Mouse (Mus musculus) midbrain, embryonic 12.5 days (tissue): ENCODE results near the gene 1110017D15Rik. TPM values are rescaled to one million over a fixed set of nuclear protein-coding genes. Genes with fewer than 3 reads are reported as not detected.

Experiments
- ATAC-seq: fragments of 200-750 bp; cut with Nextera tagmentation; 2 replicates; pipeline ENCODE4 v1.8.0; 2017; ENCODE audit warnings: low read depth, moderate TSS enrichment, moderate library complexity; ENCODE audit not compliant: low FRiP score
- H3K27ac ChIP-seq: fragments of 300-500 bp; sonication (generic); replicated peaks from 2 replicates; pipeline ENCODE4 v1.5.1; 2016; ENCODE audit warnings: mild to moderate bottlenecking
- H3K27me3 ChIP-seq: fragments of 300-500 bp; sonication (generic); 2 replicates; pipeline ENCODE4 v1.6.1; 2016; ENCODE audit warnings: mild to moderate bottlenecking
- H3K36me3 ChIP-seq: fragments of 300-500 bp; sonication (generic); 2 replicates; pipeline ENCODE4 v1.6.1; 2016
- H3K4me1 ChIP-seq: fragments of 300-500 bp; sonication (generic); 2 replicates; pipeline ENCODE4 v1.6.1; 2016
- H3K4me2 ChIP-seq: fragments of 300-500 bp; sonication (generic); replicated peaks from 2 replicates; pipeline ENCODE4 v1.6.1; 2016; ENCODE audit warnings: mild to moderate bottlenecking, moderate library complexity
- H3K4me3 ChIP-seq: fragments of 300-500 bp; sonication (generic); 2 replicates; pipeline ENCODE4 v1.5.1; 2016; ENCODE audit warnings: mild to moderate bottlenecking
- H3K9ac ChIP-seq: fragments of 300-500 bp; sonication (generic); replicated peaks from 2 replicates; pipeline ENCODE4 v1.6.1; 2016; ENCODE audit warnings: mild to moderate bottlenecking, moderate library complexity
- H3K9me3 ChIP-seq: fragments of 300-500 bp; sonication (generic); 2 replicates; pipeline ENCODE4 v1.6.1; 2016; ENCODE audit warnings: mild to moderate bottlenecking
- WGBS: fragments of 180-500 bp; shearing (Covaris S2); methylation state at CpG from one replicate; pipeline ENCODE4 v1.1.7; 2016; 5-methylcytosine and 5-hydroxymethylcytosine counted together
- polyA plus RNA-seq: library from polyadenylated mRNA; unstranded; fragments of >200 nt; fragmentation: Nextera tagmentation; extraction: Ambion mirVana; gene quantifications from 2 replicates; pipeline ENCODE4 v1.2.1, GENCODE M21; 2016

The 1110017D15Rik gene
- polyA plus RNA-seq, 1 experiment from 2014 or later: 5.0 TPM

DNA sequence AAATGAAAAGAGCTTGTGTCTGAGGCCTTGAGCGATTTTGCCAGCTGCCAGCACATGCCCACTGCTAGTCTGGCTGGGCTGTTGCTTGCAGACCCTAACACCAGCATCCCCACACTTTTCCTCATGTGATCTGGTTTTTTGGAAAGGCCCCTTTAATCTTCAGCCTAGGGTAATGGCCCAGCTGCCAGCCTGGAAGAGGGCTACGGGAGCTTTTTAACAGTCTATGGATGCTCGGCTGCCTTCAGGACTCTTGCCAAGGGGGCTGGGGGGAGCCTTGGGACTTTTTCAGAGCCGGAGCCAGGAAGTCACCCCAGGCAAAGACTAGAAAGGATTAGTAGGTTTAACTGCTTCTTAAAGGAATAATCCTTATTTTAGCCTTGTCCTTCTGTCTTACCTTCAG lies 3.8 kb downstream of the 1110017D15Rik start:
- Histone ChIP-seq H3K4me2 (no peak overlapping the region), H3K4me3 (no peak overlapping the region), H3K36me3 (no peaks in the 10 kb centered on the region), H3K9ac (no peak overlapping the region), H3K4me1 (peaks cover 6% of the 10 kb centered on the region; the same call in 1 of the 2 replicates), H3K27me3 (peaks cover 22% of the 10 kb centered on the region), H3K9me3 (no peaks in the 10 kb centered on the region), H3K27ac (no peak overlapping the region)
- no peak for ATAC-seq
- 29% methylated on average over 4 of the region's 4 CpGs for WGBS

DNA sequence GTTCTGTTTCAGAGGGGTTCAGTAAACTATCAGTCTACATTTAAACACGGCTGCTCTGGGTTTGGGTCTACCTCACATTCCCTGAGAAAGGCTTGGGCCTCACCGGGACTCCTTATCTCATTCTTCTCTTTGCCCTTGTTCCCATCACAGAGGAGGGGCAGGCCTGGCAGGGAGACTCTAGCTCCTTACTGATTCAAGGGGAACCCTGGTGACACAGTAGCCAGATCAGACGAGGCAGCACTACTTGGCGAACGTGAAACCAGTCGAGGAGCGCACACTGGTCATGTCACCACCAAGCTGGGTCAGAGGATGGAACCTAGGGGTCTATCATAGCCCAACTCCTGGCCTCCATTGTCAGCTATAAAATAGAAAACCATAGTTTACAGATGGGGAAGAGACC lies 9.1 kb downstream of the 1110017D15Rik start:
- Histone ChIP-seq H3K27ac (no peak overlapping the region), H3K9me3 (no peaks in the 10 kb centered on the region), H3K36me3 (no peaks in the 10 kb centered on the region), H3K9ac (no peak overlapping the region), H3K4me1 (peaks cover 20% of the 10 kb centered on the region), H3K4me3 (no peak overlapping the region), H3K27me3 (peaks cover 28% of the 10 kb centered on the region), H3K4me2 (peak overlapping the region; percentile 81; the same call in 1 of the 2 replicates)
- no peak for ATAC-seq
- WGBS: 51% methylated on average over 7 of the region's 7 CpGs

DNA sequence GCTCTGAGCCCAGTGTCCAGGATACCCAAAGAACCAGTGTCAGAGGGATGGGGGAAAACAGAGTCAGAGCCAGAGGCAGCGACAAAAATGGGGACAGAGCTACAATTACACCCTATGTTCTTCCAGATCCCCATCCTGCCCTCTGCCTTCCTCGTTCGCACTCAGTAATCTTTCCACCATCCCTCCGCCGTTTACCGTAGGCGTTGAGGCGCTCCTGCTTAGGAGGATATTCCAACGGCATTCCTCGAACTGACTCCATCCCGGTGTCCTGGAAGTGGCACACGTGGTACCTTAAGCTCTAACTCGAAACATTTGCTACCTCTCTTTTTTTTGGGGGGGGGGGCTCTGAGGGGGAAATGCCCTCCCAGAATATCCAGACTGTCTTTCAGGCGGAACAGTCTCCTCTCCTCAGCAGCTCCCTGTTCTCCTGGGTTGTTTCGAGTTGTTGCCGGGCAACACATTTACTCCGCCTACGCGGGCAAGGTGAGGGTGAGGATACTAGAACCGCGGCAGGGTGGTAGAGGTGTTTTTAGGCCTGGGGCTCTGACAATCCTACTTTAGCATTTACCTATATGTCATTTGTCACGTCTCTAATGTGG lies 9.7 kb downstream of the 1110017D15Rik start:
- H3K27ac ChIP-seq: peak overlapping the region; percentile 54
- H3K27me3 ChIP-seq: peaks cover 28% of the 10 kb centered on the region
- H3K36me3 ChIP-seq: no peaks in the 10 kb centered on the region
- peak overlapping the region; percentile 81 for H3K4me2 ChIP-seq
- peaks cover 25% of the 10 kb centered on the region for H3K4me1 ChIP-seq
- H3K4me3 ChIP-seq: peak overlapping the region; percentile 53
- peak; percentile 6 for ATAC-seq
- WGBS: under 1% methylated on average over 22 of the region's 22 CpGs
- peak overlapping the region; percentile 72 for H3K9ac ChIP-seq
- no peaks in the 10 kb centered on the region for H3K9me3 ChIP-seq

DNA sequence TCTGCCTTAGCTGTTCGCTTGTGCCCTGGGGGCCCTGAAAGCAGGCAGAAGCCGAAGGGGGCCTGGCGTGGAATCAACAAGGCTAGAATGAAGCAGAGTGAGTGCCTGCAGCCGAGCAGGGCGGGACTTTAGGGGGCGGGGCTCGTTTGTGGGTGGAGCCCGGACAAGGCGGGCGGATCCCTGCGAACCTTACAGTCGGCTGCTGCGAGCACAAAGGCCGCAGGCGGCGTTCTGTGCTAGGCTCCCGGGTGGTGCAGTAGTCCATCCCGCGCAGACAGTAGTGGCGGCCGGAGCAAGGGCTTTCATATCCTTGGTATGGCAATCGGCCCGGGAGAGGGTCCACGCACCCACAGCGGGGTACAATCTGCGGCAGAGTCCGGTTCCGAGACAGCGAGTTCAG lies 10.2 kb downstream of the 1110017D15Rik start:
- H3K27me3 ChIP-seq: peaks cover 33% of the 10 kb centered on the region

DNA sequence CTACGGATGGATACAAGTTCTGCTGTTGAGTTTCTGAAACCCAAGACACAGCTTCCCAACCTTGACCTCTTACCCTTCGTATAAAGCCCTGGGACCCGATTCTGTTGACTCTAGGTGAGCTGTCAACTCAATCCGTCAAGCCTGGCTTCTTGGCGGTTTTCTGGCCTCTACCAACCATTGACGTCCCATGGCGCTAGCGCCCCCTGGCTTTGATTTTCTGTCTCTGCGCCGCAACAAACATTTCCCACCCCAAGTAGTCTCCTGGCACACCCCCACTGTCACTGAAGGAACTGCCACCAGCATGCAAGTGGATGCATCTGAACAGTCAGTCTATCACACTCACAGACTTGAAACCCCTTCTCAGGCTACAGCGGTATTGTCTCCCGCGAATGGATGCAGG lies 11.0 kb downstream of the 1110017D15Rik start:
- ATAC-seq: no peak
- Histone ChIP-seq H3K4me1 (peaks cover 33% of the 10 kb centered on the region), H3K36me3 (no peaks in the 10 kb centered on the region), H3K9ac (peak overlapping the region; percentile 72; the same call in 1 of the 2 replicates), H3K4me2 (peak overlapping the region; percentile 81), H3K27ac (peak overlapping the region; percentile 54), H3K4me3 (0 out of 2 replicates have a peak overlapping the region, but pooled peaks have one; percentile 53), H3K27me3 (peaks cover 40% of the 10 kb centered on the region), H3K9me3 (no peaks in the 10 kb centered on the region)
- WGBS: 6% methylated on average over 13 of the region's 13 CpGs

More for the DNA sequence above, 10.2 kb downstream of the 1110017D15Rik start:
- Histone ChIP-seq H3K4me3 (peak overlapping the region; percentile 53), H3K27ac (peak overlapping the region; percentile 54), H3K4me1 (peaks cover 30% of the 10 kb centered on the region), H3K9ac (peak overlapping the region; percentile 72), H3K4me2 (peak overlapping the region; percentile 81), H3K36me3 (no peaks in the 10 kb centered on the region), H3K9me3 (no peaks in the 10 kb centered on the region)
- WGBS: 0% methylated on average over 29 of the region's 29 CpGs
- ATAC-seq: peak; percentile 70

DNA sequence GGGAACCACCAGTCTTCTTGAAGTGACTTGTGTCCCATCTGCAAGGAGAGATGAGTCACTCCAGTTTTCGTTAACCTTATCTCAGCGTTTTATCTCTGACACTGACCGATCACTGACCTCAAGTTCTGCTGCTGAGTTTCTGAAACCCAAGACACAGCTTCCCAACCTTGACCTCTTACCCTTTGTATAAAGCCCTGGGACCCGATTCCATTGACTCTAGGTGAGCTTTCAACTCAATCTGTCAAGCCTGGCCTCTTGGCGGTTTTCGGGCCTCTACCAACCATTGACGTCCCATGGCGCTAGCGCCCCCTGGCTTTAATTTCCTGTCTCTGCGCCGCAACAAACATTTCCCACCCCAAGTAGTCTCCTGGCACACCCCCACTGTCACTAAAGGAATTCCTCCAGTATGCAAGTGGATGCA lies 12.0 kb downstream of the 1110017D15Rik start:
- H3K9ac ChIP-seq: no peak overlapping the region
- WGBS: 52% methylated on average over 11 of the region's 11 CpGs
- no peak overlapping the region for H3K27ac ChIP-seq
- H3K9me3 ChIP-seq: no peaks in the 10 kb centered on the region
- H3K4me3 ChIP-seq: no peak overlapping the region
- H3K4me1 ChIP-seq: peaks cover 33% of the 10 kb centered on the region
- peaks cover 48% of the 10 kb centered on the region for H3K27me3 ChIP-seq
- no peak overlapping the region for H3K4me2 ChIP-seq
- no peak for ATAC-seq
- no peaks in the 10 kb centered on the region for H3K36me3 ChIP-seq

DNA sequence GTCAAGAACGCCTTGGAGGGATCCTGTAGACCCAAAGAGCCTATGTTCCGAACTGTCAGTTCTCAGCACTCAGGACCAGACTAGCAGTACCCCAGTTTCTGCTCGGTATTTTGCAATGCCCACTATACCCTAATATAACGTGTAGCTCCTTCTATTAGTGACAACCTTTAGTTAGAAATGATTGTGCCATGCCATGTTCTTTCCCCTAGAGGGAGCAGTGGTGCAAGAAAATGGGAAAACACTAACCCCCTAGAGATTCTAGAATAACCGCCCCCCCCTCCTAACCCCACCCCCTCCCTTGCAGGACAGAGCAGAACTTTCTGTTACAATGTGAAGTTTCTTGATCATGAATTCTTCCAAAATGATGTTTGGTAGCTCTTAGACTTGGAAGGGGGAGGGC lies 12.8 kb downstream of the 1110017D15Rik start:
- no peak overlapping the region for H3K4me3 ChIP-seq
- no peaks in the 10 kb centered on the region for H3K9me3 ChIP-seq
- H3K4me2 ChIP-seq: no peak overlapping the region
- 71% methylated on average over 5 of the region's 5 CpGs for WGBS
- no peak overlapping the region for H3K9ac ChIP-seq
- ATAC-seq: no peak
- H3K36me3 ChIP-seq: no peaks in the 10 kb centered on the region
- no peak overlapping the region for H3K27ac ChIP-seq
- peaks cover 49% of the 10 kb centered on the region for H3K27me3 ChIP-seq
- H3K4me1 ChIP-seq: peaks cover 34% of the 10 kb centered on the region

DNA sequence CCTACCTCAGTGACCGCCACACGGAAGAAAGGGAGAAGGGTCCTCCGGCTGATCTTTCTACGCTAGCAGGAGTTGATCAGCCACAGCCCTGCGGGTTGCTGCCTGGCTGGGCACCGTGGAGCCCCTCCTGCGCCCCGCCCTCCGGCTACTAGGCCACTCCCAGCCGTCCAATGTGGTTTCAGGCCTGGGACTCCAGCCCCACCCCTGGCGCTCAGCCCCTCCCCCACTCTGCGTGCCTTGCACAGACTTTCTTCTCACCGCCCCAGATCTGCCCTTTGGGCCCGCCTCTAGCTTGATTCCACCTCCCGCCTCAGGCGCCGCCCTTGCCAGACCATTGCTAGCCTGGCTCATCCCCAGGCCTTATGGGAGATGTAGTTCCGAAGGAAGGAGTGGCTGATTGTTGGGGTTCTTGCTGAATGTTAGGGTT lies 14.1 kb downstream of the 1110017D15Rik start, which contains the start of gene AI464131:
AI464131 (minus strand) TSS at position 91 of the 427 bp plus-strand sequence.
- no peaks in the 10 kb centered on the region for H3K9me3 ChIP-seq
- 0% methylated on average over 18 of the region's 18 CpGs for WGBS

DNA sequence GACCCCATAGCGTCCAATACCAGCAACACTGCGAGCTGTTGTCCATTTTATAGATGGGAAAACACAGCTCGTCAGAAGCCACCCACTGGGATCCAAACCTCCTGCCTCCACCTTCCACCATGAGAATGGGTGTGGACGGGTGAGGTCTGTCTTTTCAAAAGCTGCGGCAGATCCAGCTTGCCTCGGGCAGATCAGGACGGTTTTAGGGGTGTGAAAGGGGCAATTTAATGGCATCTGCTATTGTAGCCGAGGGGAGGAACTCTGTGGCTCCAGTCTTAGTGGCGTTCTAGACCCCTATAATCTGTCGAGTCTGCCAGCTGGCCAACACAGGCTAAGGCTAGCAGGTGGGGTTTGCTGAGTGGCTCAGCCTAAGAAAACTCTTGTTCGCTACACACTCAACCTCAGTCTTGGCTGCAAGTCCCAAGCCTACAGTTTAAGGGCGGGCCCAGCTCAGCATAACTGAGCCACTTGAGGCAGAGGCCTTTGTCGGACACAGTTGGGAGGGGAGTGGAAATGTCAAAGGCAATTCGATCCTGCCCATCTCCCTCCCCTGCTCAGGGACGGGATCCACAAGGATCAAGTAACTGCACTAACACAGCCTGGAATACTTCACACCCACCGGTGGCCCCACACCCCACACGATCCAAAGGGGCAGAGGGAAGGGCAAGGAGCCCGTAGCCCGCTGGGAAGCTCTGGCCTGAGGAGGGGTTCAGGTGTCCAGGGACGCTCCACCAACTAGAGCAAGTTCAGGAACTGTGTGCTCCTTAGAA lies 14.8 kb downstream of the 1110017D15Rik start:
- WGBS: 9% methylated on average over 20 of the region's 20 CpGs
- H3K27me3 ChIP-seq: peaks cover 55% of the 10 kb centered on the region
- no peaks in the 10 kb centered on the region for H3K36me3 ChIP-seq
- H3K4me3 ChIP-seq: peak overlapping the region; percentile 43
- ATAC-seq: peak; percentile 17
- H3K4me2 ChIP-seq: peak overlapping the region; percentile 63
- peaks cover 46% of the 10 kb centered on the region for H3K4me1 ChIP-seq
- H3K9me3 ChIP-seq: no peaks in the 10 kb centered on the region
- peak overlapping the region; percentile 59 for H3K9ac ChIP-seq
- peak overlapping the region; percentile 50; the same call in 1 of the 2 replicates for H3K27ac ChIP-seq

More for the DNA sequence above, 14.1 kb downstream of the 1110017D15Rik start, which contains the start of gene AI464131:
- Histone ChIP-seq H3K9ac (peak within 1 kb of the TSS; percentile 59), H3K4me2 (peak within 1 kb of the TSS; percentile 63), H3K4me3 (peak within 1 kb of the TSS; percentile 43), H3K36me3 (no peaks in the 10 kb centered on the region), H3K27ac (peak within 1 kb of the TSS; percentile 50; the same call in 1 of the 2 replicates), H3K27me3 (peaks cover 50% of the 10 kb centered on the region), H3K4me1 (peaks cover 46% of the 10 kb centered on the region)
- ATAC-seq: peak; percentile 93

DNA sequence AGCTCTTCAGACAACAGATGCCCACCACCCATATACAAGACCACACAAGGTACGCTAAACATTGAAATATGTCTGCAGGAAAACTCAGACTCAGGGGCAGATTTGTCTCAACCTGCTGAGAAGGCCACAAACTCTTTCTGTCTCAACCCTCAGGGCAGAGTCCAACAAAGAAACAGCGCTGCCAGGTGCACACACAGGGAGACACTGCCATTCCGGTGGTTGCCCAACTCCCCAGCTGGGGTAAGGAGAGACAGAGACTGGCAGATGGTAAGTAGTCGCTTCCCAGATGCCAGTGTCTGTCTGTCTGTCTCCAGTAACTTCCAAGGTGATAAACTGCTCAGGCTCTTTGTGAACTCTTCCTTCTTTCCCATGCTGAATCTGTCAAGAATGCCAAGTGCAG lies 16.3 kb downstream of the 1110017D15Rik start:
- no peaks in the 10 kb centered on the region for H3K36me3 ChIP-seq
- no peaks in the 10 kb centered on the region for H3K9me3 ChIP-seq
- H3K4me2 ChIP-seq: no peak overlapping the region
- H3K27ac ChIP-seq: no peak overlapping the region
- no peak overlapping the region for H3K9ac ChIP-seq
- H3K4me1 ChIP-seq: peaks cover 35% of the 10 kb centered on the region
- no peak for ATAC-seq
- H3K27me3 ChIP-seq: peaks cover 70% of the 10 kb centered on the region
- no peak overlapping the region for H3K4me3 ChIP-seq
- 74% methylated on average over 4 of the region's 4 CpGs for WGBS

DNA sequence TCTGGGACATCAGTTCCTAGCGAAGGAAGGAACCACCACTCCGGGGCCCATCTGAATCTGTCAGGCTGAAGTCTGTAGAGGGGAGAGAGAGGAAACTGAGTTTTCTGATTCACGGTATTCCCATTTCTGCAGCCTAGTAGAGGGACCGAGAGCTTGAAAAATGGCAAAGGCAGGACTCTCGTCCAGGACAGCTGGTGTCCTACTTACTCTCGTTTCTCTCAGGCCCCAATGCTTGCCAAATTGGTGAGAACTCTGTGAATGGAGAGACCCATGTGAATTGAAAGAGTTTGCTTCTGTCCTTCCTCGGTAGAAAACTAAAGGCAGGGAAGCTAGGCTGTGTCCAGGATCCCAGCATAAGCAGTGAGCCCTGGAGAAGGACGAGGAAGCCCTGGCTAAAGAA lies 17.5 kb downstream of the 1110017D15Rik start:
- Histone ChIP-seq H3K36me3 (no peaks in the 10 kb centered on the region), H3K9me3 (no peaks in the 10 kb centered on the region), H3K9ac (peak overlapping the region; percentile 24; the same call in 1 of the 2 replicates), H3K4me2 (no peak overlapping the region), H3K4me3 (no peak overlapping the region), H3K27ac (no peak overlapping the region), H3K27me3 (peaks cover 77% of the 10 kb centered on the region), H3K4me1 (peaks cover 35% of the 10 kb centered on the region)
- 58% methylated on average over 8 of the region's 8 CpGs for whole genome bisulfite sequencing
- ATAC-seq: no peak

DNA sequence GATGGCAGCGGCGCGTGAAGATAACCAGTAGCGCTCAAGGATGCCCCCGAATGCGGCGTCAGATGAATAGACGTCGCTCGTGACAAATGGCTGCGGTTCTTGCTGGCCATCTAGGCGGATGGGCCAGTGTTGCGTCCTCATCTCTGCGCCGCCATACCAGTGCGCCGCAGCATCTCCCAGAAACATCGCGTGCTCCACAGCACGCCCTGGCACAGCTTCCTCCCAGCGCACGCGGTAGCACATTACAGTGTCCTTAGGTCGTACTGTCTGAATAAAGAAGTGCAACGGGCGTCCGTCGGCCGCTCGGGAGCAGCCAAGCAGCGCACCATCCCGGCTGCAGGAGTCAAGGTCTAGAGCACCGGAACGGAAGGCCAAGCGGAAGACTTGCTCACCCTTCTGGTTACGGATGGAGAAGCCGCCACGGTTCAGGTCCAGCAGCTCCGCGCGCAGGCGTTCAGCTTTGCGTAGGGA lies 18.2 kb downstream of the 1110017D15Rik start:
- H3K9me3 ChIP-seq: no peaks in the 10 kb centered on the region
- H3K9ac ChIP-seq: peak overlapping the region; percentile 24; the same call in 1 of the 2 replicates
- H3K36me3 ChIP-seq: no peaks in the 10 kb centered on the region
- WGBS: 3% methylated on average over 43 of the region's 43 CpGs
- H3K4me3 ChIP-seq: peak overlapping the region; percentile 37
- peak overlapping the region; percentile 57 for H3K4me2 ChIP-seq
- peaks cover 81% of the 10 kb centered on the region for H3K27me3 ChIP-seq
- peaks cover 35% of the 10 kb centered on the region for H3K4me1 ChIP-seq
- no peak for ATAC-seq
- H3K27ac ChIP-seq: no peak overlapping the region
